Mouse (Mus musculus) neural tube, embryonic 13.5 days (tissue): Measurements from ENCODE around the gene Zfp882. TPM values are rescaled to one million over a fixed set of nuclear protein-coding genes. Genes with fewer than 3 reads are reported as not detected.

Source experiments
- ATAC-seq: fragments of 200-750 bp; cut with Nextera tagmentation; 2 replicates; pipeline ENCODE4 v1.8.0; 2017; ENCODE audit warnings: low read depth, mild to moderate bottlenecking, moderate TSS enrichment, moderate library complexity
- H3K27ac ChIP-seq: fragments of 300-500 bp; sonication (generic); replicated peaks from 2 replicates; pipeline ENCODE4 v1.5.1; 2015; ENCODE audit warnings: moderate library complexity, mild to moderate bottlenecking, inconsistent platforms
- H3K27me3 ChIP-seq: fragments of 300-500 bp; sonication (generic); 2 replicates; pipeline ENCODE4 v1.6.1; 2015; ENCODE audit warnings: mild to moderate bottlenecking, inconsistent platforms
- H3K36me3 ChIP-seq: fragments of 300-500 bp; sonication (generic); 2 replicates; pipeline ENCODE4 v1.6.1; 2015; ENCODE audit warnings: mild to moderate bottlenecking, inconsistent platforms
- H3K4me1 ChIP-seq: fragments of 300-500 bp; sonication (generic); replicated peaks from 2 replicates; pipeline ENCODE4 v1.6.1; 2015; ENCODE audit warnings: inconsistent platforms
- H3K4me2 ChIP-seq: fragments of 300-500 bp; sonication (generic); 2 replicates; pipeline ENCODE4 v1.6.1; 2015; ENCODE audit warnings: inconsistent platforms, mild to moderate bottlenecking, moderate library complexity
- H3K4me3 ChIP-seq: fragments of 300-500 bp; sonication (generic); 2 replicates; pipeline ENCODE4 v1.5.1; 2015; ENCODE audit warnings: mild to moderate bottlenecking, inconsistent platforms
- H3K9ac ChIP-seq: fragments of 300-500 bp; sonication (generic); 2 replicates; pipeline ENCODE4 v1.6.1; 2015; ENCODE audit warnings: moderate library complexity, mild to moderate bottlenecking, inconsistent platforms
- H3K9me3 ChIP-seq: fragments of 300-500 bp; sonication (generic); 2 replicates; pipeline ENCODE4 v1.6.1; 2016; ENCODE audit warnings: inconsistent platforms
- WGBS: fragments of 180-500 bp; shearing (Covaris S2); methylation state at CpG from one replicate; pipeline ENCODE4 v1.1.7; 2015; 5-methylcytosine and 5-hydroxymethylcytosine counted together
- polyA plus RNA-seq: library from polyadenylated mRNA; unstranded; fragments of >200 nt; fragmentation: Nextera tagmentation; extraction: Ambion mirVana; gene quantifications from 2 replicates; pipeline ENCODE4 v1.2.1, GENCODE M21; 2015

The Zfp882 gene
- polyA plus RNA-seq, 1 experiment from 2014 or later: 12.5 TPM

GRCm38 (mm10) chr8:71960483-71960882, 52.1 kb downstream of the Zfp882 start:
- no peak overlapping the region for H3K4me2 ChIP-seq
- no peaks in the 10 kb centered on the region for H3K27me3 ChIP-seq
- no peak for ATAC-seq
- H3K9ac ChIP-seq: no peak overlapping the region
- H3K4me1 ChIP-seq: no peaks in the 10 kb centered on the region
- peaks cover 3% of the 10 kb centered on the region; the same call in 1 of the 2 replicates for H3K9me3 ChIP-seq
- H3K36me3 ChIP-seq: peaks cover 23% of the 10 kb centered on the region
- H3K4me3 ChIP-seq: no peak overlapping the region
- H3K27ac ChIP-seq: no peak overlapping the region

GRCm38 (mm10) chr8:71961796-71962195, 53.4 kb downstream of the Zfp882 start:
- WGBS: 93% methylated on average over 5 of the region's 5 CpGs
- H3K9ac ChIP-seq: no peak overlapping the region
- peaks cover 7% of the 10 kb centered on the region for H3K9me3 ChIP-seq
- no peak overlapping the region for H3K4me2 ChIP-seq
- no peaks in the 10 kb centered on the region for H3K4me1 ChIP-seq
- no peak overlapping the region for H3K4me3 ChIP-seq
- no peaks in the 10 kb centered on the region for H3K27me3 ChIP-seq
- ATAC-seq: no peak
- H3K36me3 ChIP-seq: peaks cover 36% of the 10 kb centered on the region
- no peak overlapping the region for H3K27ac ChIP-seq

DNA sequence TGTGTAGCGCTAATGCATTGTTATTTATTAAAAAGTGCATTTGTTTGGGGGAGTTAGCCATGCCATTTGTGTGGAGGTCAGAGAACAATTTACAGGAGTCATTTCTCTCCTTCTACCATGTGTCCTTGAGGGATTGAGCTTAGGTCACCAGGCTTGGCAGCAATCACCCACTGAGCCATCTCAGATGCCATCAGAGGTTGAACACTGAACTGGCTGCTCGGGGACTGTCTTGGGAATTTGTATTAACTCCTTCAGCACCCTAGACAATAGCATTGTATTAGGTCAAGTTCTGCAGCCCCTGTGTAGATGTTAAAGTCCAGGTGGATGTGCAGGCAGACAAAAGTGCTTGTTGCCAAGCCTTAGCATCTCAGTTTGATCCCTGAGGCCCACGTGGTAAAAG, 55.6 kb downstream of the Zfp882 start:
- no peak for ATAC-seq
- Histone ChIP-seq H3K36me3 (peaks cover 56% of the 10 kb centered on the region), H3K9ac (no peak overlapping the region), H3K4me1 (no peaks in the 10 kb centered on the region), H3K9me3 (peaks cover 7% of the 10 kb centered on the region), H3K27ac (no peak overlapping the region), H3K4me2 (no peak overlapping the region), H3K4me3 (no peak overlapping the region), H3K27me3 (no peaks in the 10 kb centered on the region)
- 86% methylated on average over 3 of the region's 3 CpGs for WGBS

DNA sequence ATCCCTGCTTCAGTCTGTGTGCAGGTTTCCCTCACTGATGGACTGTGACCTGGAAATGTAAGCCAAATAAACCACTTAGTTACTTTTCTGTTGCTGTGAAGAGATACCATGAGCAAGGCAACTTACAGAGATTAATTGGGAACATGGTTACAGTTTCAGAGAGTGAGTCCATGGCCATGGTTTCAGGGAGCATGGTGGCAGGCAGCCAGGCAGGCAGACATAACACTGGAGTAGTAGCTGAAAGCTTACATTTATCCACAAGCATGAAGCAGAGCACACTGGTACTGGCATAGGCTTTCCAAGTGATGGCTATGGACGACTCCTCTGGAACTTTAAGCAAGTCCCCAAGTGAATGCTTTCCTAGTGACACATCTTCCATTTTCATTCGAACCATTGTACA, 56.8 kb downstream of the Zfp882 start:
- H3K9ac ChIP-seq: no peak overlapping the region
- WGBS: 95% methylated on average over 2 of the region's 2 CpGs
- no peak overlapping the region for H3K4me2 ChIP-seq
- no peak for ATAC-seq
- H3K4me3 ChIP-seq: no peak overlapping the region
- H3K27me3 ChIP-seq: no peaks in the 10 kb centered on the region
- H3K9me3 ChIP-seq: peaks cover 7% of the 10 kb centered on the region
- H3K4me1 ChIP-seq: no peaks in the 10 kb centered on the region
- H3K36me3 ChIP-seq: peaks cover 66% of the 10 kb centered on the region
- no peak overlapping the region for H3K27ac ChIP-seq

Other genes starting within 250 kb of the Zfp882 start
- gene Unc13a, start 236.9 kb upstream of the Zfp882 start, polyA plus RNA-seq: 16.6 and 17.7 TPM in 2 replicates
- gene Jak3, start 232.3 kb upstream of the Zfp882 start, polyA plus RNA-seq: 3.9 and 4.0 TPM in 2 replicates
- gene Insl3, start 219.4 kb upstream of the Zfp882 start, polyA plus RNA-seq: 0.46 and 1.0 TPM in 2 replicates
- gene B3gnt3, start 206.8 kb upstream of the Zfp882 start, polyA plus RNA-seq: 0.42 and 0.59 TPM in 2 replicates
- 54.2 and 55.0 TPM in 2 replicates for gene Fcho1, start 182.9 kb upstream of the Zfp882 start, polyA plus RNA-seq
- gene Zfp709, start 26.6 kb upstream of the Zfp882 start, polyA plus RNA-seq: 5.9 and 7.0 TPM in 2 replicates
- 32.4 and 37.9 TPM in 2 replicates for gene Zfp617, start within 50 bp of the Zfp882 start, polyA plus RNA-seq
- gene Zfp961, start 42.4 kb downstream of the Zfp882 start, polyA plus RNA-seq: 16.6 and 18.1 TPM in 2 replicates
- gene Cyp4f18, start 101.0 kb downstream of the Zfp882 start, polyA plus RNA-seq: 0.69 and 1.0 TPM in 2 replicates
- not detected in 2 replicates for gene Olfr372, start 132.6 kb downstream of the Zfp882 start, polyA plus RNA-seq
- not detected in 2 replicates for gene Olfr373, start 174.6 kb downstream of the Zfp882 start, polyA plus RNA-seq
- not detected in 2 replicates for gene Olfr374, start 198.4 kb downstream of the Zfp882 start, polyA plus RNA-seq
- gene Tpm4, start 226.4 kb downstream of the Zfp882 start, polyA plus RNA-seq: 230 and 274 TPM in 2 replicates